Mouse (Mus musculus): ENCODE measurements at regions not wholly inside any gene's neighbourhood (a gene's known extent, or its start where the extent isn't known, plus 50 kb on each side); places are given as distances from the start of the nearest gene placed in this dataset.

DNA sequence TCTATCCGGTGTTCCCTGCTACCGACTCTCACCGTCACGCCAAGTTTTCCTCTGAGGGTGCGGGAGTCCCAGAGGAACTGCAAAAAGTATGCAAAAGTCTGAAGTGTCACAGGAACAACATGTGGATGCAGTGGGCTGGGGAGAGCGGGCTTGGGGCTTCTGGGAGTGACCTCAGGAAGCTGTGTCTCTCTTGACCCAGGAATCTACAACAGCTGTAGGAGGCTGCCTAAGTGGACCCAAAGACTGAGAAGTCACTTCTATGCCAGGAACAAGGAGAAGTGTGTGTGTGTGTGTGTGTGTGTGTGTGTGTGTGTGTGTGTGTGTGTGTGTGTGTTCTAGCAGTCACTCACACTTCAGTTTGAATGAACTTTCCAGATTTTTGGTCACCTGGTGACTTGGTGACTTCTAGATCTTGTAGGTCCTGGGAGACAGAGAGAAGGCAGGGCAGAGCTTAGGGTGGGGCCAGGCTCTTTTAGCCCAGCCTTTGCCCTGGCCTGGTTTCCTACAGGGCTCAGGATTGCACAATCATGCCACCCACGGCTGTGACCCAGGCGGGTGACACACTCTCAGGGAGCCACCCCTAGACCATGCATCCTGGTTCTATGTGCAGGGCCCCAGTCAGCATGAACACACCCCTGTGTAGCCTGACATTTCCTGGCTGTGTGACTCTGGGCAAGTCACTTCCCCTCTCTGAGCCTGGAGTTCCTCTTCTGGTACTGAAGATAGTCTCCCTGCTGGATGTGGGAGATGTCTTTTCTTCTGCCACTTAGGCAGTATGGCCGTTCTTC, 70.2 kb upstream of the Tmem189 start:
- in situ Hi-C loops (cut with MboI, MseI): no loop called here

DNA sequence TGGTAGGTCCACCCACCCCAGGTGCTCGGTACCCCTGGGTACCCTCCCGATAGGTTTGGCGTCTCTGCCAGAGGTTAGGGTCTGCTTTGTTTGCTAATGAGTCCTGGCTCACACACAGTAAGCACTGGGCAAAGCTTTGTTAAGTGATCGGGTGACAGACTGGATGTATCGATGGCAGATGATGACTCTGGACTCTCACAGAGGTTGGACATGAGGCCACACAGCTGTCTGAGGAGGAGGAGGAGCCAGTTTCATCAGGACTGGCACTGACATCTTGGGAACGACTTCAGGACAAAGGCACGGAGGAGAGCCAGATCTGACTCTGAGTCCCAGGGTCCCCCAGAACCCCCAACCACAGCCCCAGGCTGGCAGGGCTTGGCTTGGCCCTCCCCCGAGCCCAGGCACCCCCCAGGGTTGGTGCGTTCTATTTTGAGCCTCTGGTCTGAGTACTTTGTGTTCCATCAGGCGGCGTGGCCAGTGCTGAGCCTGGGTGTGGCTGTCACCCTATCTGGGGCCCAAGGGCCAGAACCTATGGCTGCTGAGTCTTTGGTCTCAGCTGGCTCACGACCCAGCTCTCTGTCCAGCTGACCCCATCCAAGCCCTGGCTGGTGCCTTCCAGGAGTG, 67.6 kb upstream of the Tmem189 start:
- in situ Hi-C loops (cut with MboI, MseI): no loop called here

DNA sequence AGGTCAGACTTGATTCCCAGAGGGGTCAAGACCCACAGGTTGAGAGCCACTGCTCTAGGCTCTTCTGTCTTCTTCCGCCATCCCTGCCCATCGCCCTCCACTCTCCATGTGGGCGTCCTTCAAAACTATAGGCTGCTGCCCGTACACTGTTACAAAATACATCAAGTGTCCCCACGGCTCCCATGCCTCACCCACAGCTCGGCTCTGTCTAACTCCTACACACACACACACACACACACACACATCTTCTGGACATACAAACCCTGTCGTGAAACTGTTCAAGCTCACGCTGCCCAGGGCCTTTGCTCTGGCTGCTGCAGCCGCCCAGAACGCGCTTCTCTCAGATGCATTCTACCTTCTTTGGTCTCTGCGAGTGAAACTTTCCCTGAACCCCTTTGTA, 67.1 kb upstream of the Tmem189 start:
- in situ Hi-C loops (cut with MboI, MseI): no loop called here

DNA sequence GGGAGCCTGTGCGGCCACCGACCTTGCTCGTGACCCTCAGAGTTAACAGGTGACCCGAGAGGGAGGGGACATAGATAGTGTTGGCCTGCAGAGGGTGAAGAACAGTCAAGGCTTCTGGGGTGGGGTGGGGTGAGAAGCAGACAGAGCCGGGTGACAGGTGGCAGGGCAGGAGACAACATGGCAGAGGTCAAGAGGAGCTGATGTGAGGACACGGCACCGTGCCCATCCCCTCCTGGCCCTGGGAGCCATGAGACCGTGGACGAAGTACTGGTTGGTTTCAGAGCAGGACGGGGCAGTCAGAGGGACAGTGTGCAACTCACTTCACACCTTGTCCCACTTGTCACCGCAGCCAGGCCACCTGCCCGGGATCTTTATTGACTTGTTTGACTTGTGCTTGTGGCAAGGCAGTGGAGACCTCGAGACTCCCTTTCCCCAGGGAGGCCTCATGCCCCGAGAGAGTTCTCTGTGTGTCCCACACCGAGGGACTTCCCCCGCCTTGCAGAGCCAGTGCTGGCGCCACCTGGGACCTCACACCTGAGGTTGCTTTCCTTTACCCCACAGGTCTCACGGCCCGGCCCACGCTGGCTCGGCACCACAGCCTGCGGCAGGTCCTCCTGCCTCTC, 65.4 kb upstream of the Tmem189 start:
- in situ Hi-C loops (cut with MboI, MseI): no loop called here

DNA sequence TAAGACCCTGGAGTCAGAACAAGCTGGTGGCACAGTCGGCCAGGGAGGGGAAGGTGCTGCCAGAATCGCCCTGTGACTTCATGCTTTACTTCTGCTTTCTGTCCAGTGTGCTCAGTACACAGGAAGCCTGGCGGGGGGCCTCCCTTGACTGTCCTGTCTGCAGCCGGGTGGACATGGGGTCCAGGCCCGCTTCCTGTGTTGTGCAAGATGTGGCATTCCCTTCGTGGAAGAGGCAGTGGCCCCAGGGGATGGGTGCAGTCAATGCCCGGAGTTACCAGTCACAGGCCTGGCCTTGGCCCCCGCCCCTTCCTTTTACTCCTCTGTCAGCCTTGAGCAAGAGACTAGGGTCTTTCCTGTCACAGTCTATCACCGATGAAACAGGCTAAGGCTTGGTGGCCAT, 64.3 kb upstream of the Tmem189 start:
- in situ Hi-C loops (cut with MboI, MseI): no loop called here

DNA sequence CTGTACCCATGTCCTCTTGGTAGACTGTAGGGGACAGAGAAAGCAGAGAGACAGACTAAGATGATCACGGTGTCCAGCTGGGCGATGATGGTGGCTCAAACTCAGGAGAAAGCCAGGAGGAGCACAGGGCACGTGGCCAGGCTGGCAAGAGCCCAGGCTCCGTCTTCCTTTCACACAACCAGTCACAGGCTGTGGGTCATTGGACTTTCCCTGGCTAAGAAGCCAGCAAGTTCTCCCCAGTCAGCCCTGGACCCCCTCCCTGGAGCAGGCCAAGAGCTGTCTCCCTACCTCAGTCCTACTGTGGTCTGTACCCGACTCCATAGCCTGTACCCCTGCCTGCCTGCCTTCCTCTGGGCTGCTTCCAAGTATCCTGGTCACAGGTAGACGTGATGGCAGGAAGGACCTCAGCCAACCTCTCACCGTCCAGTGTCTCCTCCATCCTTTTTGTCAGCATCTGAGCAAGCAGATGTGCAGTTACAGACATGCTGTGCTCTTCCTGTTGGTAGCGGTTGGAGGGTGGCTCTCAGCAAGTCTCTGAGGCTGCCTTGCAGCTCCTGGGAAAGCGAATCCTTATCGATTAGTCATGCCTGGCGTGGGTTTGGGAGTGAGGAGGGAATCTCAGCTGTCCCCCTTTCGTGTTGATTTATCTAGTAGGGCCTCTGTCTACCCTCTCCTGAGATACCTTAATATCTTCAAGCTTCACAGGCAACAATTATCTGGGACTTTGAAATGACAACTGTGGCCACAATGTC, 63.4 kb upstream of the Tmem189 start:
- in situ Hi-C loops (cut with MboI, MseI): no loop called here

DNA sequence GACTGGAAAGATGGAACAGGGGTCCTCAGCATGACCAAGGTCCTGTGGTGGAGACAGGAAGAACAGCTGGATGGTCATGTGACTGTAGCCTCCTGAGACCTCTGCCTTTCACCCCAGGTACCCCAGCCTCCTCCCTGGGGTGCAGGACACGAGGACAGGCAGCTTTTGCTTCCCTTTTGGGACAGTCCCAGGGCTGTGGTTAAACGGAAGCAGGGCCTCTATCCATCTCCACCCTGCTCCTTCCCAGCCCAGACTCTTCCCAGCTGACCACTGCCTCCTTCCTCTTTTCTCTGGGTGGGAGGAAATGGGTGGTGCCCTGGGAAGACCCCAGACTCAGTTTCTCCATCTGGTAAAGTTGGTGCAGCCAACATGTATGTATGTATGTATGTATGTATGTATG, 62.0 kb upstream of the Tmem189 start:
- in situ Hi-C loops (cut with MboI, MseI): no loop called here

DNA sequence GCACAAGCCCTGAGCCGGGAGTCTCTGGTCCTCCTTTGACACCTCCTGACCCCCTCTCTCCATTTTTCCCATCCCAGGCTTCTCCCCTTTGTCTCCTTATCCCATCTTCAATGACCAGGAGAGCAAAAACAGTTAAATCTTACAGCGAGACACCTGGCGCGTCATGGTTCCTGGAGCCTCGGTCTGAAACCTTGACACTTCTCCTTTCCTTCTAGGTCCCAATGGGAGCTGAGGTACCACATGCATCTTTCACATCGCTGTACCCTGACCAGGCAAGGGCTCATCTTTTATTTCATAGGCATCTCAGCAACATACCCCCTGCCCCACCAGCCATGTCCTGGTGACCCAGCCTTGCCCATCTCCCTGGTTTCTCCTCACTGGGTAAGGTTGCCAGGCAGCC, 58.7 kb upstream of the Tmem189 start:
- in situ Hi-C loops (cut with MboI, MseI): no loop called here

DNA sequence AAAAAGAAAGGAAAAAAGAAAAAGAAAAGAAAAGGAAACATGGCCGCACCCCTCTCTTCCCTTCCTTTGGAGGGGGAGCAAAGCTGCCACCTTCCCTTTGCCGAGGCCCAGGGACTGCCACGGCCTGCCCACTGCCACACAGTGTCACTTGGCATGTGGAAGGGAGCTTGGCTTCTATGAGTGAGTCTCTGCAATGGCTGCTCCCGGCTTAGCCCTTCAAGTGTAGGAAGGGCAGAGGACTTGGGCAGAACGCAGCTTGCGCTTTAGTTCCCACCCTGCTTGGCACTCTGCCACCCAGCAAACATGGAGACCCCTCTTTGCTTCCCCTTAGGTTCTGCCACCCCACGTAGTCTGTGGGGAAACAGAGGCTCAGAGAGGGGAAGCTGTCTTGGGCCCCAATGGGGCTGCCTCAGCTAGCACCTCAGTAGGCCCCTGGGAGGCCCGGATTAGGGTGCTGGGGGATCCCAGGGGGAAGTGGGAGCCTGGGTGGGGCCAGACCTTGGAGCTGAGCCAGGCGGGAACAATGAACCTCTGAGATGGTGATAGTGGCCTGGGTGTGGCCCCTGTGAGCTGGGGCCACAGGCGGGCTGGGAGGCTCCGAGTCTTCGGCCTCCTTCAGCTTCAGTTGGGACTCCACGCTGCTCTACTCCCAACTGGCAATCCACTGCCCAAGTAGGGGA, 57.7 kb upstream of the Tmem189 start:
- in situ Hi-C loops (cut with MboI, MseI): no loop called here

DNA sequence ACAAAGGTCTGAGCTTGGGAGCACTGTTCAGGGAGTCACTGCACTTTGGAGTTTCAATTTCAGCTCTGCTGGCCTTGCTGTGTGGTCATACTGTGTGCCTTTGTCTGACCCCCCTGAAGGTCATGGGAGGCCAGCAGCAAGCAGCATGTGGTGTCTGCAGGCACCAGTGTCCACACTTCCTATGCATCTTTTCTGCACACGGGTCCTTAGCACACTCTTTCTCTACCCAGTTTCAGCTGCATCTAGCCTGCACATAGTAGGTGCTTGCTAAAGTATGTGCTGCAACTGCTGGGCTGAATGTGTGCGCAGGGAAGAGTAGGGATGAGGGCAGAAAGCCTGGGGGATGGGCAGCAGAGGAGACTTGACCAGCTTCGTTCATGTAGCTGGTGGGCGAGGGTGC, 56.7 kb upstream of the Tmem189 start:
- in situ Hi-C loops (cut with MboI, MseI): no loop called here

DNA sequence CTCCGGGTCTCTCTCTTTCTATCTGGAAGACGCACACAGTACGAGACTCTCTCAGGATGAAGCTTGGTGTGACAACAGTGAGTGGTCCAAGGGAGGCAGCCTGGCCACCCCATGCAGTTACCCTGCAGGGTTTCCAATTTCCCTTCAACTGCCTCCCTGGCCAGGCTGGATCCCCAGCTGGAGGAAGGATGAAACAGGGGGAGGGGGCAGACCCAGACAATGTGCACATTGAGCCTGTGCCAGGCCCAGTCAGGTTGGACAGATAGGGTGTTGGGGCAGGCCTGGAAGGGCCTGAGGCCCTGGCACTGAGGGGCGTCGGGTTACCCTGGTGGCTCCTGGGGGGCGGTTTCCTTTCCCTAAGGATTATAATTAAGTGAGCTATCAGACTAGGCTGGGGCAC, 55.8 kb upstream of the Tmem189 start:
- in situ Hi-C loops (cut with MboI, MseI): no loop called here

DNA sequence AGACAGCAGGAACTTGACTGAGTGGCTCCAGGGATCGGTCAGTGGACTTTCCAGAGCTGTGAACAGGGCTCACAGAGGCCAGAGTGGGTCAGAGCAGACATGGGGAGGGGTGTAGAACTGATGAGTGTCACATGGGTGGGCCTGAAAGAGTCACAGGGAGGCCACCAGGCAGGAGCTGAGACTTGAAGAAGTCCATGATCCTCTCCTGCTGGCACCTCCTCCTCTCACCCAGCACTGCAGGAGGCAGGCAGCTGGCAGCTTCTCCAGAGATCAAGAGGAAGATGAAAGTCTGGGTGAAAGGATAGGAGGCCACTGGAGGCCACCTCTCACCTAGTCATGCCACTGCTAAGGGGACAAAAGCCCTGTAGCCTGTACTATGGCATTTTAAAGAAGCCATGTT, 54.5 kb upstream of the Tmem189 start:
- in situ Hi-C loops (cut with MboI, MseI): no loop called here

DNA sequence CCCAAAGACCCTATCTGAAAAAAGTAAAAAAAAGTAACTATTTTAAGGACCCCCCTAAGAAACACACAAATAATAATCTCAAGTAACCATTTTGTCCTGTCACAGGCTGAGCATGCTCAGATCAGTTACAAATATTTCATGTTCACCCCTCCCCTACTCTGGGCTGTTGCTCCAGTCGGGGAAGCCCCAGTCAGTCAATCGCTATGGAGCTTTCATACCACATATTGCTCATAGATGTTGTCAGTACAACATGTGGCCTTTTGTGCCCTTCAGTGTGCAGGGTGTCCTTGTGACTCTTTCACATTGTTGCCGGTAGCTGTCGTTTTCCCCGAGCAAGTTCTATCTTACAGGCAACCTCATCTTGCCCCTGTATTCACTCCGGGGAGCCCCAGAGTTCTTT, 52.9 kb upstream of the Tmem189 start:
- in situ Hi-C loops (cut with MboI, MseI): no loop called here

DNA sequence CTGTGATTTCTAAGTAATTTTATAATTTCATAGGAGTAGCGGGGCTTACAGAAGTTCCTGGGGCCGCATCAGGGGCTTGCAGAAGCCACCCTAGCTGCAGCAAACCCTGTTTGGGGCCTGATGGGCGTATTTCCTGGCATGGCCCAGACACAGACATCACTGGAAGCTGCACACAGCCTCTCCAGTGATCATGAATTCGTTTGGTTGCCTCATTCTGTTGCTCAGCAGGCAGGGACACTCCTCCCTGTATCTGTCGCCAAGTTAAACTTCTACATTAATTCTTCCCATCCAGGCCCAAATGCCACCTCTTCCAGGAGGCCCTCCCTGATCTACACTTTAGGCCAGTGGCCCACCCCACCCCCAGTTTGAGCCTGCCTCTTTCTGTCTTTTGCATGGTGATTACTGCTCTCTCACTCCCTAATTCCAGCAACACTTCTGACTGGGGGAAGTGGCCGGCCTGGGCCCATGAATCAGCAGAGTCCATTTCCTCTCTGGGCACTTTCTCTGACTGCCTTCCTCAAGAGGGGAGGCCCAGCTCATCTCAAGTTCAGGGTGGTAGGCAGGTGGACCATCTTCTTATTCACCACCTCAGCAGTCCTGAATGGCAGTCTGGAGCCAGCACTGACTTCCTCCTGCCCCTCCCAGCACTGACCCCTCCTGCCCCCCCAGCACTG, 51.0 kb upstream of the Tmem189 start:
- in situ Hi-C loops (cut with MboI, MseI): no loop called here
